Mouse (Mus musculus) heart, embryonic 16.5 days (tissue): Measurements from ENCODE around the gene Id2. TPM values are rescaled to one million over a fixed set of nuclear protein-coding genes. Genes with fewer than 3 reads are reported as not detected.
A peak's percentile ranks its signal among the peaks of the same experiment; 100 is the strongest.

Experiments used
- ATAC-seq: fragments of 200-750 bp; cut with Nextera tagmentation; replicated peaks from 2 replicates; pipeline ENCODE4 v1.8.0; 2017; ENCODE audit warnings: moderate number of reproducible peaks; ENCODE audit not compliant: insufficient read depth, low FRiP score; ENCODE audit errors: extremely low read depth
- H3K27ac ChIP-seq: fragments of 300-500 bp; sonication (generic); 2 replicates; pipeline ENCODE4 v1.5.1; 2014; ENCODE audit warnings: mild to moderate bottlenecking, low read length, control low read depth, moderate library complexity
- H3K27me3 ChIP-seq: fragments of 300-500 bp; sonication (generic); 2 replicates; pipeline ENCODE4 v1.6.1; 2014; ENCODE audit warnings: low read length, mixed read lengths; ENCODE audit not compliant: control insufficient read depth, insufficient read depth
- H3K36me3 ChIP-seq: fragments of 300-500 bp; sonication (generic); 2 replicates; pipeline ENCODE4 v1.6.1; 2014; ENCODE audit not compliant: control insufficient read depth, insufficient read depth
- H3K4me1 ChIP-seq: fragments of 300-500 bp; sonication (generic); 2 replicates; pipeline ENCODE4 v1.6.1; 2014; ENCODE audit warnings: low read length, mixed read lengths; ENCODE audit not compliant: control insufficient read depth, insufficient read depth
- H3K4me2 ChIP-seq: fragments of 300-500 bp; sonication (generic); 2 replicates; pipeline ENCODE4 v1.6.1; 2014; ENCODE audit warnings: low read depth, mild to moderate bottlenecking, control low read depth, low read length
- H3K4me3 ChIP-seq: fragments of 300-500 bp; sonication (generic); 2 replicates; pipeline ENCODE4 v1.5.1; 2014; ENCODE audit warnings: mild to moderate bottlenecking, control low read depth, low read length
- H3K9ac ChIP-seq: fragments of 300-500 bp; sonication (generic); 2 replicates; pipeline ENCODE4 v1.6.1; 2014; ENCODE audit warnings: low read length, control low read depth
- H3K9me3 ChIP-seq: fragments of 300-500 bp; sonication (generic); replicated peaks from 2 replicates; pipeline ENCODE4 v1.6.1; 2016; ENCODE audit warnings: low read length; ENCODE audit not compliant: control insufficient read depth
- WGBS: fragments of 180-500 bp; shearing (Covaris S2); extraction: QIAGEN DNeasy Blood & Tissue Kit; methylation state at CpG from one replicate; pipeline ENCODE4 v1.1.7; 2014; 5-methylcytosine and 5-hydroxymethylcytosine counted together
- polyA plus RNA-seq: library from polyadenylated mRNA; unstranded; fragments of >200 nt; fragmentation: Nextera tagmentation; extraction: Ambion mirVana; gene quantifications from 2 replicates; pipeline ENCODE4 v1.2.1, GENCODE M21; 2015

The Id2 gene
- 157 TPM in 2 replicates for polyA plus RNA-seq

- H3K4me3 ChIP-seq = peak within 1 kb of the TSS; percentile 92
- peaks cover 31% of the 10 kb centered on the region for H3K4me1 ChIP-seq
- no peaks in the 10 kb centered on the region for H3K9me3 ChIP-seq
- WGBS = 0% methylated on average over 1 of the region's 1 CpGs
- H3K27ac ChIP-seq = peak within 1 kb of the TSS; percentile 86
- no peaks in the 10 kb centered on the region for H3K27me3 ChIP-seq
- peak within 1 kb of the TSS; percentile 86 for H3K4me2 ChIP-seq
- peak within 1 kb of the TSS; percentile 80 for H3K9ac ChIP-seq
- no peaks in the 10 kb centered on the region for H3K36me3 ChIP-seq
- ATAC-seq = no peak
These were observed at the start of gene Id2 for GRCm38 (mm10) chr12:25097052-25097209. Id2 (minus strand) TSS chr12:25097140.

GRCm38 (mm10) chr12:25145344-25145698 lies 48.4 kb upstream of the Id2 start:
- no peaks in the 10 kb centered on the region for H3K36me3 ChIP-seq
- no peak overlapping the region for H3K4me2 ChIP-seq
- ATAC-seq = no peak
- no peak overlapping the region for H3K9ac ChIP-seq
- no peaks in the 10 kb centered on the region for H3K27me3 ChIP-seq
- H3K4me1 ChIP-seq = no peaks in the 10 kb centered on the region
- no peaks in the 10 kb centered on the region for H3K9me3 ChIP-seq
- H3K4me3 ChIP-seq = no peak overlapping the region
- 47% methylated on average over 3 of the region's 3 CpGs for WGBS
- H3K27ac ChIP-seq = no peak overlapping the region

GRCm38 (mm10) chr12:25144591-25145343 lies 47.8 kb upstream of the Id2 start:
- no peak for ATAC-seq
- no peak overlapping the region for H3K4me2 ChIP-seq
- 66% methylated on average over 5 of the region's 5 CpGs for WGBS

GRCm38 (mm10) chr12:25143492-25143891 lies 46.6 kb upstream of the Id2 start:
- no peak overlapping the region for H3K4me3 ChIP-seq
- H3K27me3 ChIP-seq = no peaks in the 10 kb centered on the region
- no peaks in the 10 kb centered on the region for H3K4me1 ChIP-seq
- H3K4me2 ChIP-seq = no peak overlapping the region
- no peaks in the 10 kb centered on the region for H3K36me3 ChIP-seq
- 51% methylated on average over 2 of the region's 2 CpGs for WGBS
- no peak overlapping the region for H3K27ac ChIP-seq
- no peak for ATAC-seq
- no peak overlapping the region for H3K9ac ChIP-seq
- H3K9me3 ChIP-seq = no peaks in the 10 kb centered on the region

More at GRCm38 (mm10) chr12:25144591-25145343, 47.8 kb upstream of the Id2 start:
- H3K4me1 ChIP-seq = no peaks in the 10 kb centered on the region
- H3K27ac ChIP-seq = no peak overlapping the region
- H3K36me3 ChIP-seq = no peaks in the 10 kb centered on the region
- H3K9ac ChIP-seq = no peak overlapping the region
- no peaks in the 10 kb centered on the region for H3K27me3 ChIP-seq
- no peaks in the 10 kb centered on the region for H3K9me3 ChIP-seq
- no peak overlapping the region for H3K4me3 ChIP-seq

GRCm38 (mm10) chr12:25142251-25142650 lies 45.3 kb upstream of the Id2 start:
- ATAC-seq = no peak
- no peaks in the 10 kb centered on the region for H3K9me3 ChIP-seq
- H3K36me3 ChIP-seq = no peaks in the 10 kb centered on the region
- H3K4me3 ChIP-seq = no peak overlapping the region
- WGBS = 76% methylated on average over 7 of the region's 7 CpGs
- no peak overlapping the region for H3K27ac ChIP-seq
- no peaks in the 10 kb centered on the region for H3K27me3 ChIP-seq
- H3K4me2 ChIP-seq = no peak overlapping the region
- H3K9ac ChIP-seq = no peak overlapping the region
- no peaks in the 10 kb centered on the region for H3K4me1 ChIP-seq

- Histone ChIP-seq H3K9ac (no peak overlapping the region), H3K4me1 (no peaks in the 10 kb centered on the region), H3K36me3 (no peaks in the 10 kb centered on the region), H3K9me3 (no peaks in the 10 kb centered on the region), H3K27me3 (no peaks in the 10 kb centered on the region), H3K4me2 (no peak overlapping the region), H3K27ac (no peak overlapping the region), H3K4me3 (no peak overlapping the region)
- no peak for ATAC-seq
- WGBS = 69% methylated on average over 7 of the region's 7 CpGs
These were observed 44.4 kb upstream of the Id2 start for GRCm38 (mm10) chr12:25141311-25141710.

- H3K36me3 ChIP-seq = no peaks in the 10 kb centered on the region
- H3K4me2 ChIP-seq = no peak overlapping the region
- H3K4me1 ChIP-seq = no peaks in the 10 kb centered on the region
- no peak overlapping the region for H3K27ac ChIP-seq
- no peak for ATAC-seq
- no peaks in the 10 kb centered on the region for H3K27me3 ChIP-seq
- H3K4me3 ChIP-seq = no peak overlapping the region
- no peak overlapping the region for H3K9ac ChIP-seq
- WGBS = 82% methylated on average over 6 of the region's 6 CpGs
- no peaks in the 10 kb centered on the region for H3K9me3 ChIP-seq
These were observed 43.2 kb upstream of the Id2 start for GRCm38 (mm10) chr12:25140115-25140514.

GRCm38 (mm10) chr12:25138616-25139015 lies 41.7 kb upstream of the Id2 start:
- Histone ChIP-seq H3K27ac (no peak overlapping the region), H3K4me2 (no peak overlapping the region), H3K4me1 (no peaks in the 10 kb centered on the region), H3K9me3 (no peaks in the 10 kb centered on the region), H3K36me3 (no peaks in the 10 kb centered on the region), H3K4me3 (no peak overlapping the region), H3K27me3 (no peaks in the 10 kb centered on the region), H3K9ac (no peak overlapping the region)
- ATAC-seq = no peak
- WGBS = 92% methylated on average over 4 of the region's 4 CpGs

GRCm38 (mm10) chr12:25132046-25132445 lies 35.1 kb upstream of the Id2 start:
- Histone ChIP-seq H3K9ac (no peak overlapping the region), H3K27ac (no peak overlapping the region), H3K4me3 (no peak overlapping the region), H3K36me3 (no peaks in the 10 kb centered on the region), H3K9me3 (no peaks in the 10 kb centered on the region), H3K4me1 (0 out of 2 replicates have a peak, but pooled peaks cover 3% of the 10 kb centered on the region), H3K4me2 (no peak overlapping the region), H3K27me3 (no peaks in the 10 kb centered on the region)
- no peak for ATAC-seq
- WGBS = 67% methylated on average over 12 of the region's 12 CpGs
